Mouse (Mus musculus) erythroblast, embryonic 14.5 days (primary cell): ENCODE results near the gene Spata31d1a. TPM values are rescaled to one million over a fixed set of nuclear protein-coding genes. Genes with fewer than 3 reads are reported as not detected.

ENCODE experiments used
- H3K27me3 ChIP-seq: 2 replicates; pipeline ENCODE4 v1.6.1; 2012; ENCODE audit warnings: inconsistent platforms; ENCODE audit not compliant: control insufficient read depth
- H3K36me3 ChIP-seq: 2 replicates; pipeline ENCODE4 v1.6.1; 2012; ENCODE audit warnings: mild to moderate bottlenecking, inconsistent platforms; ENCODE audit not compliant: control insufficient read depth
- H3K4me1 ChIP-seq: 2 replicates; pipeline ENCODE4 v1.6.1; 2012; ENCODE audit warnings: inconsistent platforms; ENCODE audit not compliant: control insufficient read depth
- H3K4me3 ChIP-seq: replicated peaks from 2 replicates; pipeline ENCODE3; 2012; ENCODE audit warnings: moderate library complexity, mild to moderate bottlenecking, inconsistent platforms
- H3K9me3 ChIP-seq: 2 replicates; pipeline ENCODE4 v1.6.1; 2012; ENCODE audit warnings: low read length, inconsistent platforms, mixed read lengths; ENCODE audit not compliant: control insufficient read depth
- GATA1 ChIP-seq: IDR thresholded peaks from 2 replicates; pipeline ENCODE4 v1.6.1; 2012; ENCODE audit warnings: low read length, inconsistent platforms, mixed read lengths
- TAL1 ChIP-seq: IDR thresholded peaks from 3 replicates; pipeline ENCODE4 v1.6.1; 2012; ENCODE audit warnings: low read length, inconsistent platforms, mixed read lengths
- polyA plus RNA-seq: library from polyadenylated mRNA; stranded (reverse); fragments of >175 nt; gene quantifications from 2 replicates; pipeline ENCODE4 v1.2.3, GENCODE M21; 2012

Gene Spata31d1a
- polyA plus RNA-seq, 1 experiment: not detected

DNA sequence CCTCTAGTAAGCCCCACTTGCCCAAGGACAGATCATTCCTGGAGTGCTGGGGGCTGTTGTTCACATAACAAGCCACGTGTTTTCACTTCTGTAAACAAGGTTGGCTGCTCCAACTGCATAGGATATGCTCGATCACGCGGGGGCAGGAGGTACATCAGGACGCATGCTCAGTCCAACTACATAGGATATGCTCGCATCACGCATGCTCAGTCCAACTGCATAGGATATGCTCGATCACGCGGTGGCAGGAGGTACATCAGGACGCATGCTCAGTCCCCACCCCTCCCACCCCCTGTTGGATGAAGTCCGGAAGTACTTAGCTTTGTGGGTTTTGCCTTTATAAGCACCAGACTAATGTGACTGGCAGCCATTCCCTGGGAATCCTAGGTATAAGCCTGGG lies 48.2 kb downstream of the Spata31d1a start:
- Histone ChIP-seq H3K4me1 (peaks cover 32% of the 10 kb centered on the region), H3K27me3 (no peaks in the 10 kb centered on the region), H3K36me3 (peaks cover 97% of the 10 kb centered on the region), H3K9me3 (no peaks in the 10 kb centered on the region; the same call in 1 of the 2 replicates), H3K4me3 (no peak overlapping the region)
- no peak for TF ChIP-seq TAL1
- no peak for TF ChIP-seq GATA1

- Histone ChIP-seq H3K9me3 (no peaks in the 10 kb centered on the region; the same call in 1 of the 2 replicates), H3K36me3 (peaks cover 97% of the 10 kb centered on the region), H3K4me1 (peaks cover 31% of the 10 kb centered on the region), H3K27me3 (no peaks in the 10 kb centered on the region), H3K4me3 (no peak overlapping the region)
- TF ChIP-seq GATA1 (no peak), TAL1 (no peak)
Observed at GRCm38 (mm10) chr13:59661387-59661786, 48.7 kb downstream of the Spata31d1a start.

- Histone ChIP-seq H3K4me1 (peaks cover 30% of the 10 kb centered on the region), H3K27me3 (no peaks in the 10 kb centered on the region), H3K4me3 (no peak overlapping the region), H3K9me3 (no peaks in the 10 kb centered on the region; the same call in 1 of the 2 replicates), H3K36me3 (peaks cover 96% of the 10 kb centered on the region)
- TF ChIP-seq TAL1 (no peak), GATA1 (no peak)
Observed at GRCm38 (mm10) chr13:59660371-59660770, 49.8 kb downstream of the Spata31d1a start.

DNA sequence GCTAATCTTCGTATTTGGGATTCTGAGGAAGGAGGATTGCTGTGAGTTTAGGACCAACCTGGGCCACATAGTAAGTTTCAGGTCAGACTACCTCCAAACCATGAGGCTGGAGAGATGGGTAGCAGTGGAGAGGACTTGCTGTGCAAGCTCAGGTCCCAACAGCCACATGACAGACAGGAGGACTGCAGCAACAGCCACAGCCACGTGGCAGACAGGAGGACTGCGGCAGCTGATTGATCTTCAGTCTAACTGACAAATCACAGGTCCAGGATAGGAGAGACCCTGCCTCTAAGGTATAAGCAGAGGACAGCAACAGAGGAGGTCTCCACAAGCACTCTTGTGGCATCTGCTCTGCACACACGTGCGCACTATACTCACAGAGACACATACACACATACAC lies 52.3 kb downstream of the Spata31d1a start:
- H3K27me3 ChIP-seq: no peaks in the 10 kb centered on the region
- H3K4me1 ChIP-seq: peaks cover 26% of the 10 kb centered on the region
- H3K4me3 ChIP-seq: no peak overlapping the region
- peaks cover 95% of the 10 kb centered on the region for H3K36me3 ChIP-seq
- TF ChIP-seq TAL1 (no peak), GATA1 (no peak)
- H3K9me3 ChIP-seq: no peaks in the 10 kb centered on the region; the same call in 1 of the 2 replicates

DNA sequence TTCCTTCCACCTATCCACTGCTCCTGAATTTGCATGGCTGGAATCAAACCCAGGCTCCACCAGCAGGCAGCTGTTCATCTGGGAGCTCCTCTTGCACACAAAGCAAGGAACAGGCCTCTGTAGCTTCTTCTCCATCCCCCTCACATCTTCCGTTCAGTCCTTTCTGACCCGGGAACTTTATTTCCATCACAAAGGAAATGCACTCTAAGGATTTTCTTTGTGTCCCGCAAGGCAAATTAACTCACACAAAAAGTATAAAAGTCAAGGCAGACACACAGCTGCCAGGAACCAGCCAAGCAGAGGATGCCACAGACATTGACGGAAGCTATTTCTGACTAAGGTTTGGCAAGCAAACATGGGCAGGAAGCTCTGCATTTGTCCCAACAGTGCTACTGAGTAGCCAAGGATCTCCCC lies 53.1 kb downstream of the Spata31d1a start:
- H3K36me3 ChIP-seq: peaks cover 95% of the 10 kb centered on the region
- no peaks in the 10 kb centered on the region; the same call in 1 of the 2 replicates for H3K9me3 ChIP-seq
- H3K4me3 ChIP-seq: no peak overlapping the region
- no peak for TF ChIP-seq TAL1
- H3K27me3 ChIP-seq: no peaks in the 10 kb centered on the region
- H3K4me1 ChIP-seq: peaks cover 26% of the 10 kb centered on the region

DNA sequence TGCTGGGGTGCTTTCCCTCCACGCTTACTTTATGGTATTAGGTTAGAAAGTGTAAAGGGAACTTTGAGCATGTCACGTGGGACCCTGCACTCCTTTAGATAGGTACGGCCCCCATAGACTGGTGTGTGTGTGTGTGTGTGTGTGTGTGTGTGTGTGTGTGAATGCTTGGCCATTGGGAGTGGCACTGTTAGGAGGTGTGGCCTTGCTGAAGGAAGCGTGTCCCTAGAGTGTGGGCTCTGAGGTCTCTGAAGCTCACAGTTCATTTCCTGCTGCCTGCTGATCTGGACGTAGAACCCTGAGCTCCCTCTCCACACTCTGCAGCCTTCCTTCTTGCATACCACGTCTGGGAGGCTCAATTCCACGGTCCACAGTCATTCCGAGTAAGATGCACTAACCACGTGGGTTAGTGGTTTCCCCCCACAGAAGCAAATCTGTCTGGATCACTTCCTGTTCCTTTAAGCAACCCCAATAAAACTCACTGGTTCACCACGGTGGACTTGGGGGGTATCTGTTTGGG lies 53.8 kb downstream of the Spata31d1a start:
- H3K4me1 ChIP-seq: peaks cover 23% of the 10 kb centered on the region
- peaks cover 92% of the 10 kb centered on the region for H3K36me3 ChIP-seq
- TF ChIP-seq TAL1 (no peak), GATA1 (no peak)

GRCm38 (mm10) chr13:59655718-59656315 lies 54.3 kb downstream of the Spata31d1a start:
- Histone ChIP-seq H3K36me3 (peaks cover 92% of the 10 kb centered on the region), H3K4me1 (peaks cover 21% of the 10 kb centered on the region), H3K9me3 (no peaks in the 10 kb centered on the region; the same call in 1 of the 2 replicates), H3K27me3 (no peaks in the 10 kb centered on the region), H3K4me3 (no peak overlapping the region)
- TF ChIP-seq GATA1 (no peak), TAL1 (no peak)

More for the DNA sequence above, 53.8 kb downstream of the Spata31d1a start:
- no peak overlapping the region for H3K4me3 ChIP-seq
- no peaks in the 10 kb centered on the region; the same call in 1 of the 2 replicates for H3K9me3 ChIP-seq
- H3K27me3 ChIP-seq: no peaks in the 10 kb centered on the region

GRCm38 (mm10) chr13:59654465-59654864 lies 55.7 kb downstream of the Spata31d1a start:
- peaks cover 93% of the 10 kb centered on the region for H3K36me3 ChIP-seq
- TF ChIP-seq TAL1 (no peak), GATA1 (no peak)

DNA sequence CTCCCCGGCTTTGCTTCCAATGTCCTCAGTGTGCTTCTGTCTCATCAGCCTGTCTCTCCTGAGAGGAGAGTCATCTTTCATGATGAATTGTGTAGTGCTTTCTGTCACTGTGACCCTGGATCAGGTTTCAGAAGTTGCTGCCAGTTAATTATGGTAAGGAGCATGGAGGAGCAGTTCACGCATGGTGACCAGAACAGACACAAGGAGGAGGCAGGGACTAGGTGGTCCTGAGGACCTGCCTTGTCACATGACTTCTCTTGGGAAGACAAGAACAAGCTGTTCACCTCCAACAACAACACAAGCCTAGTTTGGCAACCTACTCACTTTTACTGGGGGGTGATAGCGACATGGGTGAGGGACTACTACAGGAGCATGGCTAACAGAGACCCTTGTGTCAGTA lies 57.0 kb downstream of the Spata31d1a start:
- no peak for TF ChIP-seq TAL1
- no peak for TF ChIP-seq GATA1
- H3K9me3 ChIP-seq: no peaks in the 10 kb centered on the region
- no peak overlapping the region for H3K4me3 ChIP-seq
- peaks cover 13% of the 10 kb centered on the region for H3K4me1 ChIP-seq
- H3K36me3 ChIP-seq: peaks cover 93% of the 10 kb centered on the region
- no peaks in the 10 kb centered on the region for H3K27me3 ChIP-seq

More at GRCm38 (mm10) chr13:59654465-59654864, 55.7 kb downstream of the Spata31d1a start:
- peaks cover 13% of the 10 kb centered on the region for H3K4me1 ChIP-seq
- H3K9me3 ChIP-seq: no peaks in the 10 kb centered on the region
- no peaks in the 10 kb centered on the region for H3K27me3 ChIP-seq
- H3K4me3 ChIP-seq: no peak overlapping the region

- H3K4me3 ChIP-seq: no peak overlapping the region
- H3K4me1 ChIP-seq: peaks cover 11% of the 10 kb centered on the region
- no peak for TF ChIP-seq TAL1
- TF ChIP-seq GATA1: no peak
- H3K9me3 ChIP-seq: no peaks in the 10 kb centered on the region
- H3K36me3 ChIP-seq: peaks cover 93% of the 10 kb centered on the region
- H3K27me3 ChIP-seq: no peaks in the 10 kb centered on the region
Observed at GRCm38 (mm10) chr13:59652651-59653050, 57.5 kb downstream of the Spata31d1a start.

Other genes with a start within 250 kb of the Spata31d1a start
- gene Agtpbp1, start 125.1 kb downstream of the Spata31d1a start, polyA plus RNA-seq: 0.04 and 0.17 TPM in 2 replicates
- gene Naa35, start 125.1 kb downstream of the Spata31d1a start, polyA plus RNA-seq: 0.29 and 0.51 TPM in 2 replicates
- gene Golm1, start 34.5 kb downstream of the Spata31d1a start, polyA plus RNA-seq: 0.54 and 0.98 TPM in 2 replicates
- gene 4921517D22Rik, start 16.2 kb downstream of the Spata31d1a start, polyA plus RNA-seq: not detected in 2 replicates
- gene Spata31d1b, start 2.0 kb upstream of the Spata31d1a start, polyA plus RNA-seq: not detected in 2 replicates
- 0.02 TPM in 1 of 2 replicates, not detected in the other for gene Spata31d1d, start 21.4 kb upstream of the Spata31d1a start, polyA plus RNA-seq
- 0.09 TPM in 1 of 2 replicates, not detected in the other for gene 1700014D04Rik, start 36.4 kb upstream of the Spata31d1a start, polyA plus RNA-seq
- 62.3 and 68.6 TPM in 2 replicates for gene Isca1, start 59.5 kb upstream of the Spata31d1a start, polyA plus RNA-seq
- gene Gm49354, start 71.9 kb upstream of the Spata31d1a start, polyA plus RNA-seq: 10.5 and 10.8 TPM in 2 replicates
- 7.5 and 8.1 TPM in 2 replicates for gene Tut7, start 112.8 kb upstream of the Spata31d1a start, polyA plus RNA-seq